Mouse (Mus musculus) E14TG2a.4 (cell line): ENCODE results near the gene Trpm1.

Experiments
- CTCF ChIP-seq: conservative IDR thresholded peaks from 2 replicates; pipeline ENCODE4 v1.5.1; 2014; ENCODE audit warnings: low read length
- POU5F1 ChIP-seq: IDR thresholded peaks from 2 replicates; pipeline ENCODE4 v1.6.1; 2014; ENCODE audit warnings: low read length, borderline replicate concordance

DNA sequence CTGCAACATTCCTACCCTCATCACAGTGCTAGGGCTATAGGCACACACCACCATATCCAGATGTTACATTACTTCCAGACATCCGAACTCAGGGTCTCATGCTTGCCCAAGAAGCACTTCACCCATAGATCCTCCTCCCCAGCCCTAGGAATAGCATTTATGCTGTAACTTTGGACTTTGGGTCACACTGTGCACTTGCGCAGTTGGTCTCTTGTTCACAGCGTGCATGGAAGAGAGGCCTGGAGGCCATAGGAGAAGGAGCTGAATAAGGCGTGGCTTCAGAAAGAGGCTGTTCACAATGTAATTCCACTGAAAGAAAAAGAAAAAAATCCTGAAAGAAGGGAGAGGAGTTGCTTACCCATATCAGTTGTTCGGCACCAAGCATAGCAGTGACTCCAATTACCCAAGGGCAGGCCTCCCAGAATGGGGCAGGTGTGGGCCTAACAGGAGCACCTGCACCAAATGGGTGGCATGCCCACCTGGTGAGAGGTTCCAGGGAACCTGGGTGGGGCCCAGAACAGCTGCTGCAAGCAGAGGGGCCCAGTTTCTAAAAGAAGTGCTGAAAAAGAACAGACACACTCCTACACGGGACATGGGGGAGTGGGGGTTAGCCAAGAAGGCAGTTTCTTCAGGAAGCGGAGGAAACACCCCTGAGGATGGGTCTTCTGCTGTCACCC is 84.9 kb downstream of the Trpm1 start:
- TF ChIP-seq CTCF (no peak), POU5F1 (no peak)
